Mouse (Mus musculus) E14TG2a.4 (cell line): ENCODE measurements around the gene G6pc3.

Experiments
- H3K27me3 ChIP-seq: 2 replicates; pipeline ENCODE4 v1.6.1; 2014; ENCODE audit warnings: low read length, control low read depth; ENCODE audit not compliant: insufficient read depth
- H3K36me3 ChIP-seq: 2 replicates; pipeline ENCODE4 v1.6.1; 2014; ENCODE audit warnings: low read length, control low read depth; ENCODE audit not compliant: insufficient read depth
- H3K4me1 ChIP-seq: replicated peaks from 2 replicates; pipeline ENCODE4 v1.6.1; 2014; ENCODE audit warnings: low read depth, low read length, control low read depth
- H3K4me3 ChIP-seq: replicated peaks from 2 replicates; pipeline ENCODE4 v1.5.1; 2014; ENCODE audit warnings: mild to moderate bottlenecking, low read length
- H3K9me3 ChIP-seq: 2 replicates; pipeline ENCODE4 v1.6.1; 2014; ENCODE audit warnings: low read length, control low read depth
- CTCF ChIP-seq: conservative IDR thresholded peaks from 2 replicates; pipeline ENCODE4 v1.5.1; 2014; ENCODE audit warnings: low read length
- NANOG ChIP-seq: IDR thresholded peaks from 2 replicates; pipeline ENCODE4 v1.6.1; 2014; ENCODE audit warnings: borderline replicate concordance, low read length, mixed read lengths
- POU5F1 ChIP-seq: IDR thresholded peaks from 2 replicates; pipeline ENCODE4 v1.6.1; 2014; ENCODE audit warnings: low read length, borderline replicate concordance

The G6pc3 gene

DNA sequence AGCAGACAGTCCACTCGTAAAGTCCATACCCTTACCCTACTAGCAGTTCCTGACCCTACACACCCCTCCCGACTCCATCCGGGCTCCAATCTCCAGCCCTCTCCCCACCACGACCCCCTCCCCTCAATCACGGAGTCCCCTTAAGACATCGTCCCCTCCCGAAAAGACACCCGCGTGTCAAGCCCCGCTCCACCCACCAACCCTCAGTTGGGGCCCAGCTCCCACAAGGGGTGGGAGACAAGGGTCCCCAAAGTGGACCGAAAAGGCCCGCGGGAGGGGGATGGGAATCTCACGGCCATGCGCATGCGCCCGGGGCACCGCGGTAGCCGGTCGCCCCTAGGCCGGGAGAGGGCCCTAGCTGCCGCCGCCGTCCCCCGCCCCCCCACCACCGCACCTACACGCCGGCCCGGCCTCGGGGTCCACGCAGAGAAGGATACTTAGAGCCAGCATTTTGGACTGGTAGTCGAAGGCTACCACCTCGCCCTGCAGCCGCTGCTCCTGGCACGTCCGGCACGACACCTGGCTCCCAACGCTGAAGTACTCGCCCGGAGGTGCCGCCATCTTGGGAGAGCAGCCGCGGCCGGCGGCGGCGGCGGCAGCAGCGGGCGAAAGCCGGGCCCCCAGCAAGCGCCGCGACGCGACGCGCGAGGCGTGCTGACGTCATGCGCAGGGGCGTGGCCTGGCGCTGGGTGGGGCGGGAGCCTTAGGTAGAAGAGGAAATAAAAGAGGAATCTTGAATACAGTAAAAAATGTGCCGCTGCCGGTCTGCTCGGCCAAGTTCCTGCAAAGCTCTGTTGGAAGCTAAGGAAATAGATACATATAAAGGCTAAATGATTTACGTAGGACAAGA lies 4.5 kb upstream of the G6pc3 start, which contains the start of gene Lsm12:
TSS of gene Lsm12 (minus strand) at position 651 of the 850 bp plus-strand sequence.
- H3K9me3 ChIP-seq: no peaks in the 10 kb centered on the region
- peak within 1 kb of the TSS; percentile 95 for H3K4me3 ChIP-seq
- peaks cover 34% of the 10 kb centered on the region for H3K36me3 ChIP-seq
- 0 out of 2 replicates have a peak, but pooled peaks cover 1% of the 10 kb centered on the region for H3K27me3 ChIP-seq
- no peak for TF ChIP-seq CTCF
- TF ChIP-seq NANOG: no peak
- no peak for TF ChIP-seq POU5F1
- peaks cover 36% of the 10 kb centered on the region for H3K4me1 ChIP-seq

DNA sequence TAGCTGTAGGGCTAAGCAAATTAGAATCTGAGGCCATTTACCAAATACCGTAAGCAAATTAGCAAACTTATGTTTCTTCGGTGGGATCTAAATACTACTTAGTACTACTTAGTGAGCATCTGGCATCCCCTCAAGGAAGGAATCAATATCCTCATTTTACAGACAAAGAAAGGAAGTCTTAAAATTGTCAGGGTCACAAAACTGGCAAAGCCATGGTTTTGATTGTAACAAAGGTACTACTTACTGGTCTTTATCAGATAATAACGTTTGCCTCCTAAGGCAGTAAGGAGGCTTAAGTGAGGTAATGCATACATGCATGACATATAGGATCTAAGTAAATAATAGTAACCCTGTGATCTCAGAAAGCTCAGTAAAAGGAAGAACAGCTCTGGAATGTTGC lies 3.7 kb upstream of the G6pc3 start:
- Histone ChIP-seq H3K9me3 (no peaks in the 10 kb centered on the region), H3K36me3 (peaks cover 26% of the 10 kb centered on the region), H3K27me3 (peaks cover 7% of the 10 kb centered on the region; the same call in 1 of the 2 replicates), H3K4me1 (peaks cover 44% of the 10 kb centered on the region), H3K4me3 (peak overlapping the region; percentile 95)
- TF ChIP-seq POU5F1 (no peak), CTCF (no peak), NANOG (no peak)

- Histone ChIP-seq H3K27me3 (peaks cover 8% of the 10 kb centered on the region; the same call in 1 of the 2 replicates), H3K4me3 (no peak overlapping the region), H3K4me1 (peaks cover 49% of the 10 kb centered on the region), H3K36me3 (peaks cover 21% of the 10 kb centered on the region), H3K9me3 (no peaks in the 10 kb centered on the region)
- no peak for TF ChIP-seq POU5F1
- no peak for TF ChIP-seq NANOG
- no peak for TF ChIP-seq CTCF
Measured at GRCm38 (mm10) chr11:102186235-102186634, 3.2 kb upstream of the G6pc3 start.

GRCm38 (mm10) chr11:102188980-102189379 lies 440 bp upstream of the G6pc3 start:
- TF ChIP-seq POU5F1: no peak
- no peak for TF ChIP-seq NANOG
- TF ChIP-seq CTCF: no peak
- H3K4me1 ChIP-seq: peaks cover 47% of the 10 kb centered on the region
- H3K36me3 ChIP-seq: peaks cover 22% of the 10 kb centered on the region
- H3K9me3 ChIP-seq: no peaks in the 10 kb centered on the region
- H3K4me3 ChIP-seq: peak overlapping the region; percentile 76
- H3K27me3 ChIP-seq: peaks cover 10% of the 10 kb centered on the region; the same call in 1 of the 2 replicates

GRCm38 (mm10) chr11:102190848-102191247 lies 1.4 kb downstream of the G6pc3 start:
- Histone ChIP-seq H3K36me3 (peaks cover 41% of the 10 kb centered on the region), H3K27me3 (peaks cover 10% of the 10 kb centered on the region; the same call in 1 of the 2 replicates), H3K9me3 (no peaks in the 10 kb centered on the region), H3K4me3 (no peak overlapping the region), H3K4me1 (peaks cover 40% of the 10 kb centered on the region)
- TF ChIP-seq POU5F1: no peak
- TF ChIP-seq NANOG: no peak
- no peak for TF ChIP-seq CTCF

GRCm38 (mm10) chr11:102193657-102194440 lies 4.4 kb downstream of the G6pc3 start:
- no peak for TF ChIP-seq NANOG
- peaks cover 10% of the 10 kb centered on the region; the same call in 1 of the 2 replicates for H3K27me3 ChIP-seq
- H3K36me3 ChIP-seq: peaks cover 71% of the 10 kb centered on the region
- no peaks in the 10 kb centered on the region for H3K9me3 ChIP-seq
- no peak overlapping the region for H3K4me3 ChIP-seq
- peaks cover 37% of the 10 kb centered on the region for H3K4me1 ChIP-seq

- H3K36me3 ChIP-seq: peaks cover 94% of the 10 kb centered on the region
- no peaks in the 10 kb centered on the region for H3K9me3 ChIP-seq
- TF ChIP-seq CTCF: no peak
- no peak for TF ChIP-seq POU5F1
- no peak for TF ChIP-seq NANOG
Measured at GRCm38 (mm10) chr11:102196018-102196797, 6.8 kb downstream of the G6pc3 start.

More at GRCm38 (mm10) chr11:102196018-102196797, 6.8 kb downstream of the G6pc3 start:
- peaks cover 2% of the 10 kb centered on the region; the same call in 1 of the 2 replicates for H3K27me3 ChIP-seq
- peaks cover 33% of the 10 kb centered on the region for H3K4me1 ChIP-seq
- no peak overlapping the region for H3K4me3 ChIP-seq
